Mouse (Mus musculus): ENCODE data around the gene Rab14. TPM values are rescaled to one million over a fixed set of nuclear protein-coding genes. Genes with fewer than 3 reads are reported as not detected.

Rab14 gene
- polyA plus RNA-seq, 1 experiment from 2014 or later, result 208 TPM

GRCm38 (mm10) chr2:35206761-35207160, 5.8 kb upstream of the Rab14 start:
- peaks cover 2% of the 10 kb centered on the region for H3K4me1 ChIP-seq (ENCODE audit: insufficient read depth)
- 72% methylated on average over 3 of the region's 3 CpGs for WGBS (ENCODE audit: insufficient replicate concordance)
- no peaks in the 10 kb centered on the region for H3K36me3 ChIP-seq (replicated peaks; ENCODE audit: insufficient read depth, low read length)
- no peak for TF ChIP-seq EP300 (IDR thresholded peaks at IDR 0.05; ENCODE audit: low read depth)
- no peak for TF ChIP-seq CTCF (IDR thresholded peaks at IDR 0.05; ENCODE audit: low read depth)
- no peak overlapping the region for H3K4me3 ChIP-seq (ENCODE audit: low read depth, low read length)
- no peak overlapping the region for H3K4me2 ChIP-seq (ENCODE audit: low read depth, low read length)
- H3K9ac ChIP-seq (replicated peaks), result no peak overlapping the region
- no peak overlapping the region for H3K27ac ChIP-seq (ENCODE audit: low read depth)
- DNase-seq, result peak; percentile 6
- no peaks in the 10 kb centered on the region for H3K27me3 ChIP-seq (ENCODE audit: insufficient read depth, low read length)
- no peaks in the 10 kb centered on the region for H3K9me3 ChIP-seq (ENCODE audit: low read length)
- ATAC-seq, result no peak

GRCm38 (mm10) chr2:35203729-35204128, 2.8 kb upstream of the Rab14 start:
- TF ChIP-seq EP300 (IDR thresholded peaks at IDR 0.05; ENCODE audit: low read depth) (no peak), CTCF (IDR thresholded peaks at IDR 0.05; ENCODE audit: low read depth) (no peak)
- no peak for ATAC-seq
- Histone ChIP-seq H3K27ac (ENCODE audit: low read depth) (no peak overlapping the region), H3K9me3 (ENCODE audit: low read length) (no peaks in the 10 kb centered on the region), H3K27me3 (ENCODE audit: insufficient read depth, low read length) (no peaks in the 10 kb centered on the region), H3K4me1 (ENCODE audit: insufficient read depth) (peaks cover 4% of the 10 kb centered on the region; the same call in 1 of the 2 replicates), H3K36me3 (replicated peaks; ENCODE audit: insufficient read depth, low read length) (no peaks in the 10 kb centered on the region), H3K9ac (replicated peaks) (no peak overlapping the region), H3K4me2 (ENCODE audit: low read depth, low read length) (no peak overlapping the region), H3K4me3 (ENCODE audit: low read depth, low read length) (no peak overlapping the region)
- no peak for DNase-seq

GRCm38 (mm10) chr2:35199971-35200897, 686 bp downstream of the Rab14 start:
- no peaks in the 10 kb centered on the region for H3K9me3 ChIP-seq (ENCODE audit: low read length)
- H3K4me2 ChIP-seq (ENCODE audit: low read depth, low read length), result peak overlapping the region; percentile 85
- WGBS (ENCODE audit: insufficient replicate concordance), result under 1% methylated on average over 58 of the region's 90 CpGs
- peak overlapping the region; percentile 97 for H3K27ac ChIP-seq (ENCODE audit: low read depth)
- peak overlapping the region; percentile 95 for H3K9ac ChIP-seq (replicated peaks)
- no peaks in the 10 kb centered on the region for H3K27me3 ChIP-seq (ENCODE audit: insufficient read depth, low read length)
- ATAC-seq (peak; percentile 72), DNase-seq (peak; percentile 61)
- peaks cover 8% of the 10 kb centered on the region; the same call in 1 of the 2 replicates for H3K4me1 ChIP-seq (ENCODE audit: insufficient read depth)
- H3K36me3 ChIP-seq (replicated peaks; ENCODE audit: insufficient read depth, low read length), result peaks cover 11% of the 10 kb centered on the region; the same call in 1 of the 2 replicates
- no peak for TF ChIP-seq EP300 (IDR thresholded peaks at IDR 0.05; ENCODE audit: low read depth)
- TF ChIP-seq CTCF (IDR thresholded peaks at IDR 0.05; ENCODE audit: low read depth), result no peak
- H3K4me3 ChIP-seq (ENCODE audit: low read depth, low read length), result peak overlapping the region; percentile 84

- H3K27ac ChIP-seq (ENCODE audit: low read depth), result peak overlapping the region; percentile 97
- H3K9ac ChIP-seq (replicated peaks), result peak overlapping the region; percentile 95
- peak overlapping the region; percentile 84 for H3K4me3 ChIP-seq (ENCODE audit: low read depth, low read length)
- no peaks in the 10 kb centered on the region for H3K9me3 ChIP-seq (ENCODE audit: low read length)
- TF ChIP-seq EP300 (IDR thresholded peaks at IDR 0.05; ENCODE audit: low read depth), result no peak
- TF ChIP-seq CTCF (IDR thresholded peaks at IDR 0.05; ENCODE audit: low read depth), result no peak
- peaks cover 11% of the 10 kb centered on the region for H3K4me1 ChIP-seq (ENCODE audit: insufficient read depth)
- H3K27me3 ChIP-seq (ENCODE audit: insufficient read depth, low read length), result no peaks in the 10 kb centered on the region
- 3% methylated on average over 5 of the region's 5 CpGs for WGBS (ENCODE audit: insufficient replicate concordance)
- DNase-seq, result no peak
- no peak for ATAC-seq
- peak overlapping the region; percentile 85 for H3K4me2 ChIP-seq (ENCODE audit: low read depth, low read length)
- H3K36me3 ChIP-seq (replicated peaks; ENCODE audit: insufficient read depth, low read length), result peaks cover 11% of the 10 kb centered on the region; the same call in 1 of the 2 replicates
Observed at GRCm38 (mm10) chr2:35199541-35199940, 1.4 kb downstream of the Rab14 start.

GRCm38 (mm10) chr2:35195626-35196544, 5.0 kb downstream of the Rab14 start:
- Histone ChIP-seq H3K9ac (replicated peaks) (no peak overlapping the region; the same call in 1 of the 2 replicates), H3K4me3 (ENCODE audit: low read depth, low read length) (peak overlapping the region; percentile 24), H3K36me3 (replicated peaks; ENCODE audit: insufficient read depth, low read length) (peaks cover 20% of the 10 kb centered on the region), H3K4me2 (ENCODE audit: low read depth, low read length) (peak overlapping the region; percentile 50), H3K4me1 (ENCODE audit: insufficient read depth) (peaks cover 15% of the 10 kb centered on the region), H3K27ac (ENCODE audit: low read depth) (peak overlapping the region; percentile 80), H3K9me3 (ENCODE audit: low read length) (no peaks in the 10 kb centered on the region), H3K27me3 (ENCODE audit: insufficient read depth, low read length) (no peaks in the 10 kb centered on the region)
- ATAC-seq (peak; percentile 56), DNase-seq (no peak)
- WGBS (ENCODE audit: insufficient replicate concordance), result 18% methylated on average over 6 of the region's 6 CpGs
- TF ChIP-seq EP300 (IDR thresholded peaks at IDR 0.05; ENCODE audit: low read depth) (peak; percentile 8; the same call in 1 of the 2 replicates), CTCF (IDR thresholded peaks at IDR 0.05; ENCODE audit: low read depth) (no peak)

Data from liver, postnatal 0 days (tissue).